Mouse (Mus musculus) intestine, embryonic 16.5 days (tissue): ENCODE measurements around the gene Mrps12. TPM values are rescaled to one million over a fixed set of nuclear protein-coding genes. Genes with fewer than 3 reads are reported as not detected.
"Not testable (repeated sequence)": the region's sequence is repeated elsewhere in the genome, so short reads cannot be mapped to it uniquely, and the experiment has no call there.

ENCODE experiments used
- ATAC-seq: fragments of 200-750 bp; cut with Nextera tagmentation; 2 replicates; pipeline ENCODE4 v1.8.0; 2017; ENCODE audit warnings: moderate TSS enrichment, moderate library complexity
- H3K27ac ChIP-seq: fragments of 300-500 bp; sonication (generic); 2 replicates; pipeline ENCODE4 v1.5.1; 2014; ENCODE audit warnings: mild to moderate bottlenecking, low read length
- H3K27me3 ChIP-seq: fragments of 300-500 bp; sonication (generic); replicated peaks from 2 replicates; pipeline ENCODE4 v1.6.1; 2014; ENCODE audit warnings: low read length, control low read depth, mixed read lengths; ENCODE audit not compliant: control insufficient read depth, insufficient read depth
- H3K36me3 ChIP-seq: fragments of 300-500 bp; sonication (generic); 2 replicates; pipeline ENCODE4 v1.6.1; 2014; ENCODE audit warnings: low read length, control low read depth; ENCODE audit not compliant: control insufficient read depth, insufficient read depth
- H3K4me1 ChIP-seq: fragments of 300-500 bp; sonication (generic); 2 replicates; pipeline ENCODE4 v1.6.1; 2014; ENCODE audit warnings: low read length, control low read depth, mixed read lengths; ENCODE audit not compliant: control insufficient read depth, insufficient read depth
- H3K4me2 ChIP-seq: fragments of 300-500 bp; sonication (generic); 2 replicates; pipeline ENCODE4 v1.6.1; 2014; ENCODE audit warnings: low read depth, low read length, control low read depth
- H3K4me3 ChIP-seq: fragments of 300-500 bp; sonication (generic); 2 replicates; pipeline ENCODE4 v1.5.1; 2014; ENCODE audit warnings: mild to moderate bottlenecking, low read length
- H3K9ac ChIP-seq: fragments of 300-500 bp; sonication (generic); 2 replicates; pipeline ENCODE4 v1.6.1; 2014; ENCODE audit warnings: low read depth, low read length
- H3K9me3 ChIP-seq: fragments of 300-500 bp; sonication (generic); 2 replicates; pipeline ENCODE4 v1.6.1; 2016; ENCODE audit warnings: low read length, control low read depth; ENCODE audit not compliant: control insufficient read depth
- WGBS: fragments of 180-500 bp; shearing (Covaris S2); extraction: QIAGEN DNeasy Blood & Tissue Kit; methylation state at CpG from one replicate; pipeline ENCODE4 v1.1.7; 2014; 5-methylcytosine and 5-hydroxymethylcytosine counted together
- polyA plus RNA-seq: library from polyadenylated mRNA; unstranded; fragments of >200 nt; fragmentation: Nextera tagmentation; extraction: Ambion mirVana; gene quantifications from 2 replicates; pipeline ENCODE4 v1.2.1, GENCODE M21; 2015

Gene Mrps12
- polyA plus RNA-seq, 1 experiment from 2014 or later = 146 TPM

GRCm38 (mm10) chr7:28701306-28701705, 40.3 kb downstream of the Mrps12 start:
- H3K4me3 ChIP-seq, H3K36me3 ChIP-seq, H3K9ac ChIP-seq, H3K4me1 ChIP-seq, H3K27ac ChIP-seq, H3K9me3 ChIP-seq, H3K4me2 ChIP-seq, H3K27me3 ChIP-seq, ATAC-seq: not testable (repeated sequence)
- WGBS = 93% methylated on average over 12 of the region's 12 CpGs

- 97% methylated on average over 4 of the region's 4 CpGs for WGBS
- no peak overlapping the region for H3K4me3 ChIP-seq
Observed at GRCm38 (mm10) chr7:28700269-28700668, 41.4 kb downstream of the Mrps12 start.

GRCm38 (mm10) chr7:28697277-28697676, 44.3 kb downstream of the Mrps12 start:
- H3K4me3 ChIP-seq = no peak overlapping the region
- H3K27me3 ChIP-seq = peaks cover 6% of the 10 kb centered on the region
- ATAC-seq = no peak
- WGBS = 83% methylated on average over 11 of the region's 11 CpGs
- no peak overlapping the region for H3K9ac ChIP-seq
- peaks cover 3% of the 10 kb centered on the region; the same call in 1 of the 2 replicates for H3K9me3 ChIP-seq
- no peak overlapping the region for H3K4me2 ChIP-seq
- no peak overlapping the region for H3K27ac ChIP-seq
- no peaks in the 10 kb centered on the region for H3K36me3 ChIP-seq
- 0 out of 2 replicates have a peak, but pooled peaks cover 3% of the 10 kb centered on the region for H3K4me1 ChIP-seq

More at GRCm38 (mm10) chr7:28700269-28700668, 41.4 kb downstream of the Mrps12 start:
- H3K4me1 ChIP-seq = no peaks in the 10 kb centered on the region
- H3K27me3 ChIP-seq = no peaks in the 10 kb centered on the region
- no peaks in the 10 kb centered on the region for H3K36me3 ChIP-seq
- no peak overlapping the region for H3K9ac ChIP-seq
- H3K9me3 ChIP-seq = peaks cover 3% of the 10 kb centered on the region; the same call in 1 of the 2 replicates
- no peak for ATAC-seq
- no peak overlapping the region for H3K4me2 ChIP-seq
- H3K27ac ChIP-seq = no peak overlapping the region

- Histone ChIP-seq H3K9me3 (no peaks in the 10 kb centered on the region), H3K27ac (no peak overlapping the region), H3K4me2 (no peak overlapping the region), H3K9ac (no peak overlapping the region), H3K4me1 (0 out of 2 replicates have a peak, but pooled peaks cover 3% of the 10 kb centered on the region), H3K36me3 (no peaks in the 10 kb centered on the region), H3K4me3 (no peak overlapping the region), H3K27me3 (peaks cover 6% of the 10 kb centered on the region)
- 55% methylated on average over 8 of the region's 8 CpGs for WGBS
- no peak for ATAC-seq
Observed at GRCm38 (mm10) chr7:28694966-28695511, 46.6 kb downstream of the Mrps12 start.

- Histone ChIP-seq H3K4me1 (0 out of 2 replicates have a peak, but pooled peaks cover 3% of the 10 kb centered on the region), H3K4me2 (no peak overlapping the region), H3K27me3 (peaks cover 6% of the 10 kb centered on the region), H3K4me3 (no peak overlapping the region), H3K9ac (no peak overlapping the region), H3K27ac (no peak overlapping the region), H3K36me3 (no peaks in the 10 kb centered on the region), H3K9me3 (no peaks in the 10 kb centered on the region)
- WGBS = 10% methylated on average over 14 of the region's 14 CpGs
- ATAC-seq = no peak
Observed at GRCm38 (mm10) chr7:28694423-28694822, 47.2 kb downstream of the Mrps12 start.

- 2% methylated on average over 38 of the region's 38 CpGs for WGBS
- no peaks in the 10 kb centered on the region for H3K36me3 ChIP-seq
- no peak overlapping the region for H3K27ac ChIP-seq
- H3K9me3 ChIP-seq = no peaks in the 10 kb centered on the region
- H3K4me3 ChIP-seq = peak overlapping the region; percentile 54
- peak overlapping the region; percentile 88 for H3K4me2 ChIP-seq
- H3K27me3 ChIP-seq = peaks cover 6% of the 10 kb centered on the region
- peak overlapping the region; percentile 59 for H3K9ac ChIP-seq
- ATAC-seq = peak; percentile 91
- 0 out of 2 replicates have a peak, but pooled peaks cover 3% of the 10 kb centered on the region for H3K4me1 ChIP-seq
Observed at GRCm38 (mm10) chr7:28693321-28693966, 48.2 kb downstream of the Mrps12 start.

- Histone ChIP-seq H3K4me2 (peak within 1 kb of the TSS; percentile 88), H3K36me3 (no peaks in the 10 kb centered on the region), H3K27me3 (peaks cover 6% of the 10 kb centered on the region), H3K9me3 (no peaks in the 10 kb centered on the region), H3K4me1 (0 out of 2 replicates have a peak, but pooled peaks cover 3% of the 10 kb centered on the region), H3K4me3 (peak within 1 kb of the TSS; percentile 54), H3K27ac (no peak within 1 kb of the TSS), H3K9ac (peak within 1 kb of the TSS; percentile 59)
- 42% methylated on average over 30 of the region's 30 CpGs for WGBS
- ATAC-seq = peak; percentile 41; the same call in 1 of the 2 replicates
Observed at GRCm38 (mm10) chr7:28692545-28693320, 48.9 kb downstream of the Mrps12 start, which contains the start of gene Fbxo27. Gene Fbxo27 (plus strand): TSS chr7:28692849.

GRCm38 (mm10) chr7:28691075-28691474, 50.5 kb downstream of the Mrps12 start:
- WGBS = 52% methylated on average over 7 of the region's 7 CpGs

More at GRCm38 (mm10) chr7:28691075-28691474, 50.5 kb downstream of the Mrps12 start:
- H3K36me3 ChIP-seq = no peaks in the 10 kb centered on the region
- no peak overlapping the region for H3K4me2 ChIP-seq
- H3K27me3 ChIP-seq = peaks cover 6% of the 10 kb centered on the region
- no peak overlapping the region for H3K4me3 ChIP-seq
- no peak overlapping the region for H3K27ac ChIP-seq
- H3K9me3 ChIP-seq = no peaks in the 10 kb centered on the region
- no peak overlapping the region for H3K9ac ChIP-seq
- ATAC-seq = no peak
- H3K4me1 ChIP-seq = 0 out of 2 replicates have a peak, but pooled peaks cover 3% of the 10 kb centered on the region
